Mouse (Mus musculus) heart, adult 2 months (tissue): Measurements from ENCODE around the gene Gpr183.

Experiments
- CTCF ChIP-seq: fragments of 200-600 bp; IDR thresholded peaks from 2 replicates; pipeline ENCODE4 v1.8.1; 2022; ENCODE audit warnings: antibody characterized with exemption, mild to moderate bottlenecking, moderate library complexity
- EP300 ChIP-seq: fragments of 200-500 bp; IDR thresholded peaks from 2 replicates; pipeline ENCODE4 v1.6.1; 2011; ENCODE audit warnings: low read depth, low read length, control low read depth; ENCODE audit not compliant: insufficient read depth
- POLR2A ChIP-seq: fragments of 200-500 bp; IDR thresholded peaks from 2 replicates; pipeline ENCODE4 v1.6.1; 2011; ENCODE audit warnings: mild to moderate bottlenecking, low read depth, low read length, control low read depth; ENCODE audit not compliant: insufficient read depth

DNA sequence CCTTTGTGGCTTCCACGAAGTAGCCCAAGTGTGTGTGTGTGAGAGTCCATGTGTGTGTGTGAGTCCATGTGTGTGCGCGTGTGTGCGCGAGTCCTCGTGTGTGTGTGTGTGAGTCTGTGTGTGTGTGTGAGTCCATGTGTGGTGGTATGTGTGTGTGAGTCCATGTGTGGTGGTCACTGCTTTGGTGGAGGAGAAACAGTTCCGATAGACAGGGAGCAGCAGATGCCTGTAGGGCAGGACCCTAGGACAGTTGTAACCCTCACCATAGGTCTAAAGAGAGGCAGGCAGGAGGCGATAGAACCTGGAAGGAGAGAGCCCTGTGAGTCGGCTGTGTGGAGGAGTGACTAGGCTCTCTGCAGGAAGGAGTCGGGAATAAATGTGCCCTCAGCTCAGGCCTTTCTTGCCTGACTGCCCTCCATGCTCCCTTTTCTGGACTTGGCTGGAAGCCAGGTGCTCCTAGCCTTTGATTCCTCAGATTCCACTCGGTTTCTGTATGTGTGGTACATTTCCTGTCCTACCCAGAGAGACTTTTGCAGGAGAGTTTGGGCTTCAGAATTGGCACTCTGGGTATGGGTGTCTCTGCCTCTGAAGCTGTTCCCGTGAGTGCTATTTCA is 44.4 kb downstream of the Gpr183 start:
- TF ChIP-seq EP300 (no peak), CTCF (no peak), POLR2A (no peak)
